Mouse (Mus musculus) cerebellum, adult (tissue): ENCODE results near the gene Ppan.

Source experiments
- ATAC-seq: cut with Nextera tagmentation; 2 replicates; pipeline ENCODE4 v1.9.2; 2017; ENCODE audit warnings: mild to moderate bottlenecking, moderate library complexity, mixed read lengths; ENCODE audit not compliant: insufficient number of reproducible peaks, low FRiP score, low TSS enrichment

Gene Ppan

GRCm38 (mm10) chr9:20902174-20902491 is 14.2 kb downstream of the Ppan start:
- no peak for ATAC-seq

- no peak for ATAC-seq
Observed at GRCm38 (mm10) chr9:20909948-20910347, 22.0 kb downstream of the Ppan start.

- no peak for ATAC-seq
Observed at GRCm38 (mm10) chr9:20916160-20916559, 28.2 kb downstream of the Ppan start.

GRCm38 (mm10) chr9:20923258-20923657 is 35.3 kb downstream of the Ppan start:
- no peak for ATAC-seq
